Mouse (Mus musculus) CH12.LX (cell line): Measurements from ENCODE around the gene Dnajc28. TPM values are rescaled to one million over a fixed set of nuclear protein-coding genes. Genes with fewer than 3 reads are reported as not detected.

ENCODE experiments used
- DNase-seq: peaks from one replicate; pipeline ENCODE4 v3.0.0-alpha.2; 2013; ENCODE audit errors: extremely low read depth
- H3K27ac ChIP-seq: 2 replicates; pipeline ENCODE4 v1.5.1; 2012; ENCODE audit warnings: low read depth, mild to moderate bottlenecking, control low read depth, moderate library complexity; ENCODE audit not compliant: insufficient read depth
- H3K27me3 ChIP-seq: replicated peaks from 2 replicates; pipeline ENCODE3; 2012; ENCODE audit warnings: inconsistent platforms
- H3K36me3 ChIP-seq, 2 experiments: replicated peaks in 1 of 2; 2 replicates each; pipeline versions ENCODE3 to v1.6.1; 2012; ENCODE audit warnings: inconsistent platforms in 1 of 2, low read length in 1 of 2, mild to moderate bottlenecking in 1 of 2, mixed read lengths in 1 of 2, moderate library complexity in 1 of 2; ENCODE audit not compliant: control insufficient read depth in 1 of 2, insufficient read depth in 1 of 2
- H3K4me1 ChIP-seq, 2 experiments: 2 replicates each; pipeline ENCODE4 v1.6.1; 2012; ENCODE audit warnings: inconsistent platforms in 1 of 2, moderate library complexity in 1 of 2; ENCODE audit not compliant: insufficient read depth in 2 of 2, control insufficient read depth in 1 of 2
- H3K4me2 ChIP-seq: 2 replicates; pipeline ENCODE4 v1.6.1; 2012; ENCODE audit warnings: low read depth, mild to moderate bottlenecking, control low read depth; ENCODE audit not compliant: poor library complexity, insufficient read depth, severe bottlenecking
- H3K4me3 ChIP-seq, 3 experiments: fragments of 150-350 bp in 1 of 3; sonication (generic) in 1 of 3; replicated peaks in 1 of 3; 2 replicates each; pipeline versions ENCODE3 to v1.5.1; 2011 to 2012; ENCODE audit warnings: low read depth in 2 of 3, low read length in 2 of 3, mild to moderate bottlenecking in 2 of 3, moderate library complexity in 2 of 3, control low read depth in 1 of 3, improper control_type of control experiment in 1 of 3, inconsistent platforms in 1 of 3, mixed read lengths in 1 of 3; ENCODE audit not compliant: poor library complexity in 1 of 3
- H3K79me2 ChIP-seq: replicated peaks from 2 replicates; pipeline ENCODE4 v1.6.1; 2012; ENCODE audit warnings: mild to moderate bottlenecking, moderate library complexity; ENCODE audit not compliant: control insufficient read depth, poor library complexity, insufficient read depth, severe bottlenecking; ENCODE audit errors: extremely low read depth
- H3K9ac ChIP-seq: 2 replicates; pipeline ENCODE4 v1.6.1; 2012; ENCODE audit warnings: low read depth, mild to moderate bottlenecking, control low read depth, moderate library complexity; ENCODE audit not compliant: insufficient read depth
- H3K9me3 ChIP-seq: replicated peaks from 2 replicates; pipeline ENCODE3; 2012; ENCODE audit warnings: low read length, inconsistent platforms, mixed read lengths
- ELF1 ChIP-seq: IDR thresholded peaks from 2 replicates; pipeline ENCODE4 v1.6.1; 2014; ENCODE audit warnings: low read depth, mild to moderate bottlenecking, inconsistent platforms, low read length, improper control_type of control experiment
- GABPA ChIP-seq: IDR thresholded peaks from 2 replicates; pipeline ENCODE4 v1.6.1; 2012; ENCODE audit warnings: low read depth, low read length, improper control_type of control experiment, inconsistent platforms; ENCODE audit not compliant: insufficient replicate concordance
- IRF4 ChIP-seq: IDR thresholded peaks from 2 replicates; pipeline ENCODE4 v1.6.1; 2014; ENCODE audit warnings: low read depth, mild to moderate bottlenecking, inconsistent platforms, low read length, improper control_type of control experiment
- JUN ChIP-seq: IDR thresholded peaks from 2 replicates; pipeline ENCODE4 v1.6.1; 2011; ENCODE audit warnings: low read depth, mild to moderate bottlenecking, low read length, improper control_type of control experiment, moderate library complexity; ENCODE audit not compliant: insufficient read depth
- MEF2A ChIP-seq: IDR thresholded peaks from 2 replicates; pipeline ENCODE4 v1.6.1; 2014; ENCODE audit warnings: low read depth, mild to moderate bottlenecking, inconsistent platforms, low read length, improper control_type of control experiment, borderline replicate concordance
- NRF1 ChIP-seq: IDR thresholded peaks from 2 replicates; pipeline ENCODE4 v1.6.1; 2014; ENCODE audit warnings: low read depth, mild to moderate bottlenecking, inconsistent platforms, low read length, improper control_type of control experiment, moderate library complexity
- POLR2AphosphoS2 ChIP-seq: IDR thresholded peaks from 2 replicates; pipeline ENCODE4 v1.6.1; 2011; ENCODE audit warnings: low read depth, low read length, improper control_type of control experiment
- RAD21 ChIP-seq: IDR thresholded peaks from 2 replicates; pipeline ENCODE4 v1.6.1; 2011; ENCODE audit warnings: low read depth, mild to moderate bottlenecking, low read length, improper control_type of control experiment, moderate library complexity
- RCOR1 ChIP-seq: conservative IDR thresholded peaks from 2 replicates; pipeline ENCODE4 v1.6.1; 2012; ENCODE audit warnings: low read depth, mild to moderate bottlenecking, inconsistent platforms, low read length, improper control_type of control experiment
- SMC3 ChIP-seq: IDR thresholded peaks from 2 replicates; pipeline ENCODE4 v1.6.1; 2011; ENCODE audit warnings: low read depth, low read length, improper control_type of control experiment
- TBP ChIP-seq: conservative IDR thresholded peaks from 2 replicates; pipeline ENCODE4 v1.6.1; 2011; ENCODE audit warnings: low read depth, low read length, improper control_type of control experiment
- UBTF ChIP-seq: IDR thresholded peaks from 2 replicates; pipeline ENCODE4 v1.6.1; 2012; ENCODE audit warnings: low read depth, mild to moderate bottlenecking, inconsistent platforms, low read length, improper control_type of control experiment, moderate library complexity
- USF1 ChIP-seq: IDR thresholded peaks from 2 replicates; pipeline ENCODE4 v1.6.1; 2014; ENCODE audit warnings: low read depth, mild to moderate bottlenecking, inconsistent platforms, low read length, improper control_type of control experiment
- USF2 ChIP-seq: conservative IDR thresholded peaks from 2 replicates; pipeline ENCODE4 v1.6.1; 2011; ENCODE audit warnings: low read depth, low read length, improper control_type of control experiment
- dilution Hi-C: fragments of 300-500 bp; cut with MboI; formaldehyde crosslinking; loops from 2 replicates; pipeline ENCODE4 v1.14.3; 2020; ENCODE audit warnings: low sequenced_read_pairs; ENCODE audit not compliant: extremely low pct_unique_long_range_greater_than_20kb, extremely low pct_ligation_motif_present
- in situ Hi-C: fragments of 300-500 bp; cut with MboI; formaldehyde crosslinking; loops from 3 replicates; pipeline ENCODE4 v1.14.3; 2019; ENCODE audit warnings: low sequenced_read_pairs, low pct_ligation_motif_present, low pct_unique_long_range_greater_than_20kb, mixed read lengths
- polyA plus RNA-seq: library from polyadenylated mRNA; unstranded; fragments of >175 nt; gene quantifications from 2 replicates; pipeline ENCODE4 v1.2.1, GENCODE M21; 2012; ENCODE audit warnings: low read depth; ENCODE audit not compliant: insufficient read length
- total RNA-seq, 2 experiments: library from RNA; depleted of rRNA; stranded (reverse); fragments of 300-350 nt in 1 of 2; fragments of >200 nt in 1 of 2; gene quantifications; 2 replicates each; pipeline ENCODE4 v1.2.3; 2012 to 2014

Dnajc28 gene
- total and polyA plus RNA-seq, 3 experiments: 0.47 to 1.8 (median 0.97) TPM

GRCm38 (mm10) chr16:91611248-91611647 lies 7.6 kb downstream of the Dnajc28 start:
- H3K36me3 ChIP-seq: no peaks in the 10 kb centered on the region
- no peaks in the 10 kb centered on the region for H3K79me2 ChIP-seq
- dilution Hi-C loops: no loop called here
- in situ Hi-C loops: no loop called here
- H3K9ac ChIP-seq: no peak overlapping the region
- no peaks in the 10 kb centered on the region for H3K9me3 ChIP-seq
- H3K4me2 ChIP-seq: no peak overlapping the region
- DNase-seq: no peak
- no peak overlapping the region for H3K27ac ChIP-seq
- TF ChIP-seq ELF1: 0 out of 2 replicates have a peak, but pooled peaks have one; percentile 42
- no peak for TF ChIP-seq IRF4
- no peaks in the 10 kb centered on the region for H3K27me3 ChIP-seq
- H3K4me1 ChIP-seq: peaks cover 0 to 14% of the 10 kb centered on the region in 2 experiments; a peak in 1 of 4 replicates
- H3K4me3 ChIP-seq: no peak overlapping the region

- Histone ChIP-seq H3K79me2 (no peaks in the 10 kb centered on the region), H3K4me3 (no peak overlapping the region), H3K27ac (no peak overlapping the region), H3K9me3 (no peaks in the 10 kb centered on the region), H3K4me2 (no peak overlapping the region), H3K36me3 (no peaks in the 10 kb centered on the region), H3K9ac (no peak overlapping the region), H3K27me3 (no peaks in the 10 kb centered on the region), H3K4me1 (peaks cover 0 to 14% of the 10 kb centered on the region in 2 experiments; a peak in 1 of 4 replicates)
- no peak for DNase-seq
- in situ Hi-C loops (no loop called here), dilution Hi-C loops (no loop called here)
- TF ChIP-seq USF1 (no peak), MEF2A (no peak), JUN (no peak), RAD21 (no peak), RCOR1 (no peak), GABPA (no peak), USF2 (no peak), SMC3 (no peak), TBP (no peak), UBTF (no peak), NRF1 (no peak), IRF4 (no peak), POLR2AphosphoS2 (no peak)
These were observed 9.2 kb downstream of the Dnajc28 start for GRCm38 (mm10) chr16:91609501-91610245.
